Mouse (Mus musculus) layer of hippocampus, adult 9-11 months (tissue): ENCODE results near the gene Smad6.

Experiments
- DNase-seq: peaks from one replicate; pipeline ENCODE4 v3.0.0; 2022

The Smad6 gene

DNA sequence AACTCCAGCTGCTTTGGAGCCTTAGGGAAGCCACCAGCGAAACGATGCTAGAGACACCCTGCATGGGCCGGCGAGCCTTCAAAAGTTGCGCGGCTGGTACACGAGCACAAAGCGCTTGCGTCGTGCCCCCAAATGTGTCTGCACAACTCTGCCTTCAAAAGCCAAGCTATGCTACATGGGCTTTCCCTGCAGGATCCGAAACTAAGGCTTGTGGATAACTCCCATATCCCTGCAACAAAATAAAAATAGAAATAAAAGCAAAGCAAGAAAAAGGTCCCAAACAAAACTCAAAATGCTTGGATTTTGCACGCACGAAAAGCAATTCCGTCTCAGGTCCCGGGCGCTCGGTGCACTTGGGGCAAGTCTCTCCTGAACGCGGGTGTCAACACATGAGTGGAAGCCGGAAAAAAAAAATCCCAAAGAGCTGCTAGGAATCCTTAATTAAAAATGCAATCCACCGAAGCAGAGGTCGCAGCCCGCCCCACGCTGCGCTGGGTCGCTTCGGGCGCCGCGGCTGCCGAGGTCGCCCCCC is 474 bp downstream of the Smad6 start:
- no peak for DNase-seq

DNA sequence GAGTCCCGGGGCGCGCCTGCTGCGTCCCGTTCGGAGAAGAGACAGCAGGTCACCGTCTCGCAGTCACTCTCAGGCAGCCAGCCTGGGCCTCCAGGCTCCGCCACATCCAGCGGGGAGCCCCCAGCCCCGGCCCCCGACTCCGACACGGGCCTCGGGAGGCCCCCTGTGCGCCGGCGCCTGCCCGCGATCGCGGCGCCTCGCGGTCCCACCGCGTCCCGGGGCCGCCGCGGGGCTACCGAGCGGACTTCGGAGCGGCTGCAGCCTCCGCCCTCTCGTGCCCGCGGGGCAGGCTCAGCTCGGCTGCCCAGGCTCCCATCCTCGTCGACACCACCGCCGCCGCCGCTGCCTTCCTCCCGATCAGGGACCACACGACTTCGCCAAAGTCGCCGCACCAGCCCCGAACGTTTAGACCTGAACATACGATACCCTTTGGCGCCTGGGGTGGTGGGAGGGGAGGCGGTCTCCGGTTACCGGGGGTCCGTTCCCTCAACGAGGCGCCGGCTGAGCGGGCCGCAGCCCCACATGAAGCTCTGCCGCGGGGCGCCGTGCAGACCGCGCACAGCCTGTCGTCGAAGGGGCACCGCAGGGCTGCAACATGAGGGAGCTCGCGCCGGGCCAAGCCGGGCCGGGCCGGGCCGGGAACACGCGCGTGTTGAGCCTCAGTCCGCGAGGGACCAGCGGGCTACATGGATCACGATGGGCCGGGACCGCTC is 1.1 kb downstream of the Smad6 start:
- DNase-seq, result no peak

DNA sequence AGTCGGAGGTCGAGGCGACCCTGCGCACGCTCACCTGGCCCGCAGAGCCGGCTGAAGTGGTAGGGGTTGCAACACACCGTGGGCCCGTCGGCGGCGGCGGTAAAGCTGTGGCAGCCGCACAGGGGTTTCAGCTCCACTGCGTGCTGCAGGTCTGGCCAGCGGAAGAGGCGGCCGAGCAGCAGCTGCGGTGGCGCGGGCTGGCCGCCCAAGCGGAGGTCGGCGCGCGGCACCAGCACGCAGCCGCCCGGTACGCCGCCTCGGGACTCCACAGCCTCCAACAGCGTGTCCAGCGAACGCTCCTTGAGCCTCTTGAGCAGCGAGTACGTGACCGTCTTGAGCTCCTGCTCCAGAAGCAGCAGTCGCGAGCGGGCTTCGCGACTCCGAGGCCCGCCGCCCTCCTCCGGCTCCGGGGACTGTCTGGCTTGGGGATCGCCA is 1.7 kb downstream of the Smad6 start:
- no peak for DNase-seq

DNA sequence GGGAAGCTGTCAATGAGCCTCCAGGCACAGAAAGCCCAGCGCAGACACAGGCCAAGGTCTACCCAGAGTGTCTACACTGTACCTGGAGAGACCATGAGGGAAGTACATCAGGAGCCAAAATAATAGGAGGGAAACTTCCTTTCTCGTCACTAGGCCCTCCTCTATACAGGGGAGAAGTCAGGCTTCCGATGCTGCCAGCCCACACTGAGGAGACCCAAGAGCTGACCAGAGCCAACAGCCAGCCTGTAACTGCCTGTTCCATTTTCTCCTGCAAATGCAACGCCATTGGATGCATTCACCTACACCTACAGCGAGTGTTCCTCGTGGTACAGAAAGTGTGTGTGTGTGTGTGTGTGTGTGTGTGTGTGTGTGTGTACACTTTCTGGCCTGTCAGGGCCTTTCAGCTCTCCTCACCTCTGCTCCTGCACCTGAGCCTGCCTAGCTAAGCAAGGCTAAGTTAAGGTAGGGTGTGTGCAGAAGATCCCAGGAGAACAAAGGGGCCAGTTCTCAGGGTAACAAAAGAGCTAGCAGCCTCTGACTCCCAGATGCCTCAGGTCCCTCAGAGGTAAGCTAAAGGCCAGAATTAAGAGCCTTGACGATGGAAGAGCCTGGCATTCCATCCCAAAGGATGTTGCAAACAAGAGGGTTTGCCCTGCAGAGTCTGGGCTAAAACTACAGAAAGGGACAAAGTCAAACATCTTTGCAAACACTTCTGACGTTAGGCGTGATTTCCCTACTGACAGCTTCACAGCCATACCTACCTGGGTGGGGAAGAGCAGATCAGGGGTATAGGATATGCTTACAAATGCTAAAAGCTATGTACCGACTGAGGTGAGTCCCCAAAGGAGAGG is 2.6 kb downstream of the Smad6 start:
- DNase-seq, result no peak

DNA sequence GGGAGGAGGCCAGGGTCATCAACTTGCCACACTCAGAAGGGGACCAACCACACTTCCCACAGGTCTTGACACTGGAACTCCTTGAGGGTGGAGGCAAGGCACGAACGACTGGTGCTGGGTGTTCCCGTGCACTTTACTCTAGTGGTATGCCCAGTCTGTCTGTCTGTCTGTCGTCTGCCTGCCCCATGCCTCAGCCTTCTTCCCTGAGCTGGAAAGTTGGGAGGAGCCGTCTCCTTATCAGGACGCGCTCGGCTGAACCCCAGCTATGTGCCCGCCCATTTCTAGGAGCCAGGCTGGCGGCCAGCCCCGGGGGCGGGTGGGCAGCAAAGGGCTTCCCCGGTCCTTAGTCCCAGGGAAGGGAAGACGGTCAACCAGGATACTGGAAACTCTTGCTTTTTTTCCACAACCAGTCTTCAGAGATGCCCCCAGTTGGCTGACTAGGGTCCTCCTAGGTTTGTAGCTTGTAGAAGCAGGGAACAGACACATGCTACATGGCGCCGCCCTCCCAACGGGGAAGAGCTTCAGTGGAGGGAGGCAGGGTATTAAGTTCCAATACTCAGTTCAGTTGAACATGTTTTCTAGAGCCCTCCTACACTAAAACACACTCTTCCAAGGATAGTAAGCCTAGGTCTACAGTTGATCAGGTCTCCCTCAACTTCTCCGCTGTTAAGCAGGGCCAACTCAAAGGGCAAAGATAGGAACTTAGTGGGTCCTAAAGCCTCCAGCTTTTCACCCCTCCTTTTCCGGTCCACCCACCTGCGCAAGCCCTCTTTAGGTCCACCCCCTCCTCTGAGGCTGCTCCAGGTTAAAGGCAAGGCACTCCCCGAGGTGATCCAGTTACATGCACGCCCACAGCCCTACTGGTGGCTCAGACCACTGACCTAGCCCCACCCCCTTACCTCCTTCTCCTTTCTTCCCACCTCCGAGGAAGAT is 3.7 kb downstream of the Smad6 start:
- no peak for DNase-seq

DNA sequence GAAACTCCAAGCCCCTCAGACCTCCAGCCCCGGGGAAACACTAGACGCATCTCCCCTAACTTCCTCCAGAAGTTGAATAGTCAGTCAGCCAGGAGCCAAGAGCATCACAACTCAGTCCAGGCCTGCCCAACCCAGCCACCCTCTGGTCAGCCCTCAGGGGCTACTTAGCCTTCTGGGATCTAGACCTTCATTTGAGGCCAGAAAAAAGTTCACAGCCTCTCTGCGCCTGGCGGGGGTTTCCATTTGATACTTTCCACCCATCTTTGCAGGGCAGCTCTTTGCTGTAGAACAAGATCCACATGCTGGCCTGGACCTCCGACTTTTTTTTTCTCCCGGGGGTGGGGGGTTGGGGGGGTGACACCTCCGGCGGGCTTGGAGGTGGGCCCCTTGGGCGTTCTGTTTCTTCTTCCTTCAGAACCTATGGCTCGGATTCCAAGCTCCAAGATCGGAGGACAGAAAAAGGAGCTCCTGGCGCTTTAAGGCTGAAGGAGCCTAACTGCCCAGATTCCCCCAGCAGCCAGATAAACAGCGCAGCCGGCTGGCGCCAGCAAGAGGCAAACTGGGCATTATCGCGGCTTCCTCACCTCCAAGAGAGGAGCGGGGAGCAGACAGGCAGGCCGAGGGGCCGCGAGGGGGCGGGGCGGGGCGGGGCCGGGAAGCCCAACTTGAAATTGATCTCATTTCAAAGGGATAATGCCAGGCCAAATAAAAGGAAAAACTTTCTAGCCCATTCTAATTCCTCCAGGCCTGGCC is 5.0 kb downstream of the Smad6 start:
- DNase-seq, result no peak

DNA sequence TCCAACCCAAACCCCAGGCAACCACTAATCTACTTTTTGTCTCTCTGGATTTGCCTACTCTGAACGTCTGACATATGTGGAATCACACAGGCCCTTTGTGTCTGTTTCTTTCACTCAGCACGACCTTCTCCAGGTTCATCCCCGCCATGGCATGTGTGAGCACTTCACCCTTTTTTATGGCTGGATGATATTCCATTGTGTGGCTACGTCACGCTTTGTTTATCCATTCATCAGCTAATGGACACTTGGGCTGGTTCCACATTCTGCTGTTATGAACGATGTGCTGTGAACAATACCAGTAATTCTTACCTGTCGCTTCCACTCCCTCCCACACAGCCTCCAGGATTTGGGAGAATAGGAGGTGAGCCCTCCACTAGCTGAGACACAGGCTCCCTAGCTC is 5.8 kb downstream of the Smad6 start:
- DNase-seq, result no peak

DNA sequence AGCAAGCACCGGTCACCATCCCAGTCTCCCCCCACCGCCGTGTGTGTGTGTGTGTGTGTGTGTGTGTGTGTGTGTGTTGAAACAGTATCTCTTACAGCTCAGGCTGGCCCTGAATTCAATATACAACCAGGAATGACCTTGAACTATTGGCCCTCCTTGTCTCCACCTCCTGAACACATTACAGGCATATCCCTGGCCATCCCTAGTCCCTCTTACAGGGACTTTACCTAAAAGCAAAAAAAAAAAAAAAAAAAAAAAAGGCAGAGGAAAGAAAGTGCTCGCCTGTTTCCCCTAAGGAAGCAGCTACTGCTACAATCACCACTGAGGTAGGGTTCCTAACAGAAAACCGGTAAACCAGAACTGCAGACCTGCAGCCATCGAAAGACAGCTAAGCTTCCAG is 7.1 kb downstream of the Smad6 start:
- no peak for DNase-seq

DNA sequence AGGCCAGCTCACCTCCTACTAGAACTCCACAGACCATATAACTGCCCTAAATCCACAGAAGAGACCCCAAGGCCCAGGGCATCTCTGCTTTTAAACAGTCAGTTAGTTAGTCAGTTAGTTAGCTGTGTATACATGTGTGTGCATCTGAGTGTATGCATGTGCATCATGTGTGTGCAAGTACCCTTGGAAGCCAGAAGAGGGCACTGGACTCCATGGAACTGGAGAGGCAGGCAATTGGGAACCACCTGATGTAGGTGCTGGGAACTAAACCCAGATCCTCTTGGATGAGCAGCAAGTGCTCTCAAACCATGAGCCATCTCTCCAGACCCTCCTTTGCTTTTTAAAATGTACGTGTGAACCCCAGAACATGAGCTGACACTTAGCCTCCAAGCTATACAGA is 10.5 kb downstream of the Smad6 start:
- no peak for DNase-seq

DNA sequence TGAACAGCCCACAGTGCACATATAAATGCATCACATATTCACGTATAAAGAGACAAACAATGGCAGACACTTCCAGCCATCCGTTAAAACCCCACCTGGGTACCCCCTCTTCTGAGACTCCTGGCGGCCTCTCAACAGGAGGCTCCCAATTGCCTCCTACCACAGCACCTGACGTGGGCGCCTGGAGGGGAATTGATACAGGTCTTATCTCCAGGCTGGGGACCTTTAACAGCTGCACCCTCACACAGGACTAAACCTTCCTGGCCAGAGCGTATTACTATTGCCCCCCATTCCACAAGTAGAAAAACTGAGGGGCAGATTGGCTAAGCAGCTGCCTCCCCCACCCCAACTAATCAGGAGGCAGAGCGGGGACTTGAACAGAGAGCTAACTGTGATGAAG is 18.9 kb downstream of the Smad6 start:
- no peak for DNase-seq

DNA sequence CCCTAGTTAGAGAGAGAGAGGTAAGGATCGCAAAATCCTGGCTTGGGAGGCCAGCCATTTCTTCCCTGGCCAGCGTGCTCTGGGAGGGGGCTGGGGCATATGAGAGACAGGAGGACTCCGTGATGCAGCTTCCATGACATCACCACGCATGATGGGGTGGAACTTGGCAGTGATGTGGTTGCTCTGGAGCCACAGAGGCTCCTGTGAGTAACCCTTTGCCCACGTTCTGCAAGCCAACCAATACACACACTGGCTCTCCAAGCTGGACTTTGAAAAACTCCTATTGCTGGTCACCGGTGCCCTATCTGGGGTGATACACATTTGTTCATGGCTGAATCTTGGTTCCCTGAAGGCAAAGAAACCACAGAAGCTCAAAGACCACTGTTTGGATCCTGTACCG is 20.8 kb downstream of the Smad6 start:
- DNase-seq, result no peak

DNA sequence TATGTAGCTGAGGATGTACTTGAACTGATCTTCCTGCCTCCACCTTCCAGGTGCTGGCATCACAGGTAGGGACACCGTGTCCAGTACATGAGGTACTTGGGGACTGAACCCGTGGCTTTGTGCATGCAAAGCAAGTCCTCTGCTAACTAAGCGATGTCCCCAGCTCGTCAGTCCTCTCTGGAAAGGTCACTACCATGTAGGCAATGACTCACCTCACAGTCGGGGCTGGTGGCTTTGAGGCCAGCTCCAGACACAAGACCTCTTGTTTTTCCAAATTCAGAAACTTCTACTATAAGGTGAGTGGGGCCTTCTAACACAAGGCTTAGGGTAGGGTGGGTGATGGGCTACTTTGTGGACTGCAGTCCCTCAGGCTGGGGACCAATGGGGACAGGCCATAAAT is 21.8 kb downstream of the Smad6 start:
- no peak for DNase-seq

DNA sequence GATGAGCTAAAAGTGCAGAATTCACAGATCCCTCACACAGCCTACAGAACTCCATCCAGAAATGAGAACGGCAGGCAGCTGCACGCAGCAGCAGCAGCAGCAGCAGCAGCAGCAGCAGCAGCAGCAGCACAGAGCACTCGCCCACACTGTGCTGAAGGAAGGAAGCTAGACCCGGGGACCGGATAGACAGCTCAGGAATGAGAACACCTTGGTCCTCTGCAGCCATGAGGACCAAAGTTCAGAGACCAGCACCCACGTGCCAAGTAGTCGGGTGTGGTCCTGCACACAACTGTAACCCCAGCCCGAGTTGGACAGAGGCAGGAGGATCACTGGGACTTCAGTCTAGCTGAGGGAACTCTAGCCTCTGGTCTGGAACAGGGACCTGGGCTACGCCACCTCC is 22.7 kb downstream of the Smad6 start:
- DNase-seq, result no peak

DNA sequence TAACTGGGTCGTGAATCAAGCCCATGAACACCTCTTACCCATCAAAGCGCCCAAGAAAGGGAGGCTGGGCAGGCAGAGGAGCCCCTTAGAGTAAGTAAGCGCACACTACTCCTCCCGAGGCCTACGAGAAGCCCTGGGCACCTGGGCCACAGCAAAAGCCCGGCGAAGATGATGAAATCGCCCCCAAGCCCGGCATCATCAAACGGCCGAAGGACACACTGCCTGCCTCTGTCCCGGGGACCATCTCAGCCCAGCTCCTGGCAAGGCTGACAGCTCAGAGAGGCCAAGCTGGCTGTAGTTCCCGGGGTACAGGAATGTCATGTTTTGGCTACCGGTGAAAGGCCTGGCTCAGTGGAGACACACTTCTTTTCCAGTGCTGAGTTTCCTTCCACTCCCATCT is 23.8 kb downstream of the Smad6 start:
- no peak for DNase-seq

DNA sequence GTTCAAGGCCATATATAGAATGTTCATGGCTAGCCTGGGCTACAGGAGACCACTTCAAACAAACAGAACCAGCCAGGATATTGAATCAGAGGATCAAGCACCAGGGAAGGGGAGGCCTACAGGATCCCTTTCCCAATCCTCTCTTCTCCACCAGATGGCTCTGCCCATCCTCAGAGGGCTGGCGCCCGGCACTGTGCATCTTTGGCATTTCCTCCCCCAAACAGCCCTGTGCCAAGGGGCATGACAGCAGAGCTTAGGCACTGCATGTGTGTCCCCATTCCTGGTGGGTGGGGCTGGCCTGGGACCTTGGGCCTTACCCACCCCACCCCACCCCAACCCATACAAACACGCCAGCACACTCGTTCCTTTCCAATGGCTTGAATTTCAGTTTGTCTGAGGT is 24.4 kb downstream of the Smad6 start:
- no peak for DNase-seq

DNA sequence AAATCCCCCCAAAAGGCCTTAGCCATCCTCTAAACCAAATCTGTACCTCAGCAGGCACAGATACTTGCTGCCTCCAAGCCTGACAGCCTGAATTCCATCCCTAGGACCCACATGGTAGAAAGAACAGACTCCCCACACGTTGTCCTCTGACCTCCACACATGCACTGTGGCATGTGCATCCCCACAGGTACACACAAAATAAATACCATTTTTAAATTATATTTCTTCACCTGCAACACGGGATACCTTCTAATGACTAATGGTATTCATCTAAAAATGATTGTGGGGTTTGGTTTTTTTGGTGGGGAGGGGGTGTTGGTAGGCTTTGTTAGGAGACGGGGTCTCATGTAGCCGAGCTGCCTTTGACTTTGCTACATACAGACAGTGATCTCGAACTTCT is 28.6 kb downstream of the Smad6 start:
- DNase-seq, result no peak

DNA sequence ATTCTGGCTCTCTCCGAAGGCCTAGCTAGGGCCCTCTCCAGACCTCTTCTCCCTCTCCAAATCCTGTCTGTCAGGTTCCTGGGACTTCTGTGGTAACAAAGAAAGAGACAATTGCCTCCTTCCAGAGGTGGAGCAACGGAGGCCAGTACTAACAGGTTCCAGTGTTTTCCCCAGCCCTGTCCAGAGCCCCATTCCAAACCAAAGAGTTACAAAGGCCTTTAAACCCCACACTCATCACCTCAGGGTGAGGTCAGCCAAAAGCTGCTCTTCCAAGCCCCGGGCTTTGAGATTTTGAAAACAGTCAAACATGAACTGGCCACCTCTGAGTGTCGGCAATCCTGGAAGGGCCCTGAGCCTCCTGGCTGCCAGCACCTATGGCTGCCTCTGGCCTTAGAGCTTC is 29.1 kb downstream of the Smad6 start:
- DNase-seq, result no peak

DNA sequence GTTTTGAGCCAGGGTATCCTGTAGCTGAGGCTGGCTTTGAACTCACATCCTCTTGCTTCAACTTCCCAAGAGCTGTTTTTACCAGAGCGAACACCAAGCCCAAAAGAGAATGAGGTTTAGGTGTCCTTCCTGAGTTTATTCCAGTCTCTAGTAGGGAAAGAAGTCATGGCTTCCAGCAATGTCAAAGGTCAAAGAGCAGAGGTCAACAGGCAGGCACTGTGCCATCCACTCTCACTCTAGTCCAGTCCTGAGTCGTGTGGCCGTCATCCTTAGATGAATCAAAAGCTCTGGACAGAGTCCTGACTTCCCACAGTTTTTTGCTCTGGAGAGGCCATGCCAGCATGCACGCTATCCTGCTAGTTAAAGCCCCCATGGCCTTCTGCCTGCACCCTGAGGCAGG is 30.7 kb downstream of the Smad6 start:
- DNase-seq, result no peak

DNA sequence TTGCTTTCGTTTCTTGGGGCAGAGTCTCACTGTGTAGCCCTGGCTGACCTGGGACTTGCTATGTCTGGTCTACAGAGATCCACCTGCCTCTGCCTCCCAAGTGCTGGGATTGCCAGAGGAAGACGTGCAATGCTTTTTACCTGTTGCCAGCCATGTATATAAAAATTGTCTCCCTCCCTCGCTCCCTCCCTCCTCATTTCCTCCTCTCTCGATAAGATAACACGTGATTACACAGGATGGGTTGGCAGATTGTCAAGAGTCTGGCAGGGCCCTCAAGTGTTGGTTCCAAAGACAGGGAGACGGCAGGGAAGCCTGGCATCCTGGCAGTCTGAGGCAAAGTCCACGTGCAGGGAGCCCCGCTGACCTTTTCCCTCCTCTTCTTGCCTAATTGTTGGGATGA is 32.2 kb downstream of the Smad6 start:
- no peak for DNase-seq

DNA sequence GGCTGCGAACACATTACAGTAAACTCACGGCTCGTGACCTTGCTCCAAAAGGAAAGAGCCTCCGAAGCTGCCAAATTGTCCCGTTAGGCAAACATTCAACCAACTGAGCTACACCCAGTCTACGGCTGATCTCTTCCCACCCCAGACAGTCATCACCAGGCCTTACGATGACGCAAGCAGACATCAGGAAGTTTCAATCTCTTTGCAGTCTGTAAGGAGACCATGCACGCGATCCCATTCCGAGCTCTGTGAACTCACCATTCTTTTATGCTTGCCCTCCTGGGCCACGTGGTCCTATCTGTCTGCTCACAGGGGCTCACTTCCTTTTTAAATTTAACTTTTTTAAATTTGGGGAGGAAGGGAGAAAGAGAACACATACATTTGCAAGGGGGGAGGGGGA is 32.6 kb downstream of the Smad6 start:
- no peak for DNase-seq

DNA sequence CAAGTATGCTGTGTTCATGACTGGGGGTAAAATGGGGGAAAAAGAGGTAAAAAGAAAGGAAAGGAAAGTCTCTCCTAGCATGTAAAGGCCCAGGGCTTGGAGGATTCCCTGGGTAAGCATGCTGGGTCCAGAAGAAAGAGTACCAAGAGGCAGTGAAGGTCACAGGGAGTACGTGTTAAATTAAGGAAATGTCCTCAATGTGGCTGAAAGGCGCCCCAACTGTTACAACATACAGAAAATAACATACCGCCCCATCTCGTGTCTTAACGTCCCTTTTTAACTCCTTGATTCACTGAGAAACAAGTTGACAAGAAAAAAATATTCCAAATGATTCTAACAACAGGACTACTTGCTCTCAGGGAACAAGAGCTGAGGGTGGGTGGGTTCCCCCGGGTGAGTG is 36.7 kb downstream of the Smad6 start:
- no peak for DNase-seq

DNA sequence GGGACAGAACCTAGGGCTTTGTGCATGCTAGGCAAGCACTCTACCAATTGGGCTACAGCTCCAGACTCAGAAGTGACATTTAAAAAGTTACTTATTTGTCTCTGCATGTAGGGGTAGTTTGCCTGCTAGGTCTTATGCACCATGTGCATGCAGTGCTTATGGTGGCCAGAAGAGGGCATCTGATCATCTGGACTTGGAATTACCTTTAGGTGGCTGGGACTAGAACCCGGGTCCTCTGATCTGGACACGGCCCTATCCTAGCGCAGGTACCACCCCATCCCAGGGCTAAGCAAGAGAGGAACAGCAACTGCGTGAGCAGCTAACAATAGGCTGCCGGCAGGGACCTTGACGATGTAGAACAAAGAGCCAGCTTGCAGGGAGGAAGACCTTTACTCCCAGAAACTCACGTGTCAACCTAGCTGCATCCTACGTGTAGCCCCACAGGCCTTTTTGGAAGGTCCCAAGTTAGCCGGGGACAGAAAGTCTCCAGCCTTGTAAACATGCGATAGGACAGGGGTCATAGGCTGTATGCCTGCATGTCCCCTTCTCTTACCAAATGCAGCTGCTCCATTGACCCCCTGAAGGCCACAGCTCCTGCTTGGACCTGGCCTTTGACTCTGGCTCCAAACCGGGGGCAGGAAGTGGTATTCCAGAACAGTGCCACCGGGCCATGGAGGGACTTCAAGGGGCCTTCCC is 38.8 kb downstream of the Smad6 start:
- DNase-seq, result no peak
